Mouse (Mus musculus): ENCODE results near the gene Nr4a1. TPM values are rescaled to one million over a fixed set of nuclear protein-coding genes. Genes with fewer than 3 reads are reported as not detected.

Gene Nr4a1
- total RNA-seq, 2 experiments from 2014 or later = 52.2 to 90.7 TPM

GRCm38 (mm10) chr15:101256463-101257206, 2.6 kb downstream of the Nr4a1 start:
- DNase-seq = no peak

DNA sequence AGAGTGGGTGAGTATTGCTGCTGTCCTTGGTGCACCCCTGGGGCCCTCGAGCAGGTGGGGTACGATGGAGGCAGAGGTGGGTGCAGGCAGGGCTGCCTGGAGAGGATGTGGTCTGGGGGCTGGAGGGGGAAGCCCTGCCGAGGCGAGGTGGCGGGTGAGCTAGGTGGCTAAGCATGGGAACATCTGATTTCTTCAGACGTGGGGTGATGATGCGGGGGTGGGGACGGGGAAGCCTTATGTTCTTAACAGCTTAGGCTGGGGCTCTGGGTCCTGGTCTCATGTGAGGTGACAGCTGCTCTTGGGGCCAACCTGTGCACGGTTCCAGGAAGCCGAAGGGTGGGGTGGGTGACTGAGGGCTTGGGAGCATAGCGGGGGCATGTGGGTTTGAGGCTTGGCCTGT, 4.4 kb downstream of the Nr4a1 start:
- peak; percentile 40 for DNase-seq

DNA sequence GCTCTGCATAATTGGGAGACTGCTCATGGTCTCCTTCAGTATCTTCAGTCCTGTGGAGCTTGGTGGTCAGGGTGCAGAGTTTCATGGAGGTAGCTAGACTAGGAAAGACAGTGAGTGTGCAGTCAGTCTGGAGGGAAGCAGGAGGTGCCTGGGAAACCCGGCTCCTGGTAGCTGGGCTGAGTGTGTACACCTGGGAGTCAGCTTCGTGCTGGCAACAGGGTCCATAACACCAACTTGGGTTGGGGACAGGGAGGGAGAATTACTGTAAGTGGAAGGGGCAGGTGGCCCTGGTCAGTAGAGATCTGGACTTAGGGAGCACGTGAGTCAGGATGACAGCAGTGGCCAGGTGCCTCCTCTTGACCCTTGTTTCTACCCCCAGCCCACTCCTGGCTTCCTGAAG, 5.9 kb downstream of the Nr4a1 start:
- no peak for DNase-seq

DNA sequence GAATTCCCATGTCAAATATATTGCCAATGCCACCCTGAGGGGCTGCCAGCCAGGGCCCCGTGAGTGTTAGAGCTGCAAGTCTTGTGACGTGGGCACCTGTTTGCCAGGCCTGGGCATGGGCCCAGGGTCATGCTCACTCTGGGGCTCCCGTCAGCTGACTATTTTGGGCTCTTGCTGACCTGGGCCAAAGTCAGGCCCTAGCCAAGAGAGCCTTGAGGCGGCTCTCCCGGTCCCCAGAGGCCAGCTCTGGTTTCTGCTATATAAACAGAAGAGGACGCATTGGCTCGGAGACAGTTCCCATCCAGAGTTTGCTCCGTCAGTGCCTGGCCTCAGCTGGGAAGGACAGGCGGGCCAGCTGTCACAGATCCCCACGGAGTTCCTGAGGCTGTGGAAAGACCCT, 6.3 kb downstream of the Nr4a1 start:
- DNase-seq = peak; percentile 95

GRCm38 (mm10) chr15:101260874-101261622, 7.0 kb downstream of the Nr4a1 start:
- DNase-seq = no peak

- DNase-seq = peak; percentile 56
These were observed 8.4 kb downstream of the Nr4a1 start for GRCm38 (mm10) chr15:101262502-101262901.

DNA sequence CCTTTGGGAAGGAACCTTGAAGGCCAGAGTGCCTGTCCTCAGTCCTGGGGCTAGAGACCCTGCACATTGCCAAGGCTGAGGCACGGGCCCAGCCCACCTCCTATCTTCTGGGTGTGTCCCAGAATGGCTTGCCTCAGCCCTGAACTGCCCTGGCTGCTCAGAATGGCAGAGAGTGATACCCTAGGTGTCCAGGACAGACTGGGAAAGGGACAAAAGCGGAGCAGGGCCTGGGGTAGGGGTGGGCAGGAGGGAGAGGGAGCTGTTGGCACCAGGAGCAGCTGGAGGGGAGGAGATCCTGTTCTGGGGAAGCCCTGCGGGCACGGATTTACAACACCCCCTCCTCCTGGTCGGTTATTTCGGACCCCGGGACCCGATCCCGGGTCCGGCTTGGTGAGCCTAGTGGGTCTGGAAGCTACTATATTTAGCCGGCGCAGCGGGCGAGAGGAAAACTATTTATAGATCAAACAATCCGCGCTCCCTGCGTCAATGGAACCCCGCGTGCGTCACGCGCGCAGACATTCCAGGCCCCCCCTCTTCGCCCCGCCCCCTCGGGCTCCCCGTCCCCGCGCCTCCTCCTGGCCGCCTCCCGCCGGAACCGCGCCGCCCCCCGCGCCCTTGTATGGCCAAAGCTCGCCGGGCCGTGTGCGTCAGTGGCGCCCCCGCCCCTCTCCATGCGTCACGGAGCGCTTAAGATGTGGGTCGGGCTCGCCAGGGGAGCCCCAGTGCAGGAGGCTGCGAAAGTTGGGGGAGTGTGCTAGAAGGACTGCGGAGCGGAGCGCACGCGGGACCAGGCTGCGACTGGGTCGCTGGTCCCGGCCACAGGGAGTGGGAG, 12.3 kb downstream of the Nr4a1 start:
- DNase-seq = peak; percentile 97

DNA sequence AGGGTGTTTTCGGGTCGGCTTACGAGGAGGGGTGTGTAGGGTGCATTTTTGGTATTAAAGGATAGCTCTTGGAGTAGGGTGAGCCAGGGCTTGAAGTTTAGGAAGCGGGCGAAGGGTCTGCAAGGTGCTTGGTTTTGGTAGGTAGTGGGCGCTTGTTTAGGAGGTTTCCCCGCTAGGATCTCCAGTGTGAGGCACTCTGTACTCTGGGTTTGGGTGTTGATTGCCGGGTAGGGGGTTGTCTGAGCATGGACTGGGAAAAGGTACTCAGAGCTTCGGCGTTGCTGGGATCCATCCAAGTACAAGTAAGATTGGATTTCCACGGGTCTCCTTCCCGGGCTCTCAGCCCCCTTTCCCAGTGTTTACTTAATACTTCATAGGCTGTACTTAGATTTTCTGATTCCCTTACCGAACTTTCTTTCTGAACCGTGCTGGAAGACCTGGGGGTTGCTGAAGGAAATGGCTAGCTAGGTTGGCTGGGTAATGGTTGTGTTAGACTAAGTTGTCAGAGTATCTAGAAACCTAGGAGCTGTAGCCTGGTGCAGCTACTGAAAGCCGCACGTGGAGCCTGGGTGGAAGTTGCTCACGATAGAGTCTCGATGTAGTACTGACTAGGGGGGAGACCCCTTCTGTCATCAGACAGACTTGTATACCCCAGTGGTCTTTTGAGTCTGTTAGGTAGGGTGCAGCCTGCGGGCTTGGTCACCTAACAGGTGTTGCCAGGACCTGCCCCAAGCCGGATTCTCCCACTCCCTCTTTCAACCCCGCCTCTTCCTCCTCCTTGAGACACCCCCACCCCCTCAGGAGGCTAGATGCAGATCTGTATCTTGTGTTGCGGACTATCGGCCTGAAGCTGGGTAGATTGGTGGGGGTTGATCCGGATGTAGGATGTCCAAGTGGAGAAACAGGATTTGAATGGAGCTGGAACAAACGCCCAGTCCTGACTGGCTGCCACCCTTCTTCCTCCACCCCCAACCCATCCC, 13.3 kb downstream of the Nr4a1 start:
- no peak for DNase-seq

DNA sequence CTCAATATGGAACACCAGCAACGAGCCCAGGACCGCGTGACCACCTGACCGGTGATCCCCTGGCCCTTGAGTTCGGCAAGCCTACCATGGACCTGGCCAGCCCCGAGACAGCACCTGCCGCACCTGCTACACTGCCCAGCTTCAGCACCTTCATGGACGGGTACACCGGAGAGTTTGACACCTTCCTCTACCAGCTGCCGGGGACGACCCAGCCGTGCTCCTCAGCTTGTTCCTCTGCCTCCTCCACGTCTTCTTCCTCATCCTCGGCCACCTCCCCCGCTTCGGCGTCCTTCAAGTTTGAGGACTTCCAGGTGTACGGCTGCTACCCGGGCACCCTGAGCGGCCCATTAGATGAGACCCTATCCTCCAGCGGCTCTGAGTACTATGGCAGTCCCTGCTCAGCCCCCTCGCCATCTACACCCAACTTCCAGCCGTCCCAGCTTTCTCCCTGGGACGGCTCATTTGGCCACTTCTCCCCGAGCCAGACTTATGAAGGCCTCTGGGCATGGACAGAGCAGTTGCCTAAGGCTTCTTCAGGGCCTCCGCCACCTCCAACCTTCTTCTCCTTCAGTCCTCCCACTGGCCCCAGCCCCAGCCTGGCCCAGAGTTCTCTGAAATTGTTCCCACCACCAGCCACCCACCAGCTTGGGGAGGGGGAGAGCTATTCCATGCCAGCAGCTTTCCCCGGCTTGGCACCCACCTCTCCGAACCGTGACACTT, 16.2 kb downstream of the Nr4a1 start:
- no peak for DNase-seq

DNA sequence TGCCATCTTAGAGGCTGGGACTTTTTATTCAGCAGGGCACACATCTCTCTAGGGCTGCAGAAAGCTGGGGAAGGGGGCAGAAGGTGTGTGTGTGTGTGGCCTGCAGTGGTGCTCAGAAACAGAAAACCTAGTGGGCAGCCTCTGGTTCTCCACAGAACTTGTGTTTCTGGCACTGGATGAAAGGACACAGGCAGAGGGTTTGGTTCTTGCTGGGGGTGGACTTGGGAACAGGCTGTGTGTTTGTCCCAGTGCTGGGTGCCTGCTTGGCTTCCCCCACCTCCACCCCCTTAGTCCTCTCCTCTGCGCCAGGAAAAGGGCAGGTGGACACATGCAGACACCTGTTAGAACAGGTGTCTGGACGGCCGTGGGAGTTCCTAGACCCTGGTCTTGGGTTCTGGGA, 17.0 kb downstream of the Nr4a1 start:
- DNase-seq = no peak

GRCm38 (mm10) chr15:101271513-101271912, 17.4 kb downstream of the Nr4a1 start:
- no peak for DNase-seq

DNA sequence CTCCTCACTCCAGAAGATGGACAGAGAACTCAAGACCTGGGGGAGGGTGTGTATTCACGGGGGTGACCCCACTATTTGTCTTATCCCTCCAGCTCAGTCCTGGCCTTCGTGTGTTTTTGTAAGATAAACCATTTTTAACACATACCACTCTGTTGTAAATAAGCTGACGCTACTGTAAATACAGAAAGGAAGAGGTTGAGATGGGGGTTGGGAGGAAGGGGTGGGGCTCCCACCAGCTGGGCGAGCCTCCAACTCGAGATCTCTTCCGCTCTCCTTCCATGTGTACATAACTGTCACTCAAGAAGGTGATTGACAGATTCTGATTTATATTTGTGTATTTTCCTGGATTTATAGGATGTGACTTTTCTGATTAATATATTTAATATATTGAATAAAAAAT, 20.3 kb downstream of the Nr4a1 start:
- DNase-seq = no peak

DNA sequence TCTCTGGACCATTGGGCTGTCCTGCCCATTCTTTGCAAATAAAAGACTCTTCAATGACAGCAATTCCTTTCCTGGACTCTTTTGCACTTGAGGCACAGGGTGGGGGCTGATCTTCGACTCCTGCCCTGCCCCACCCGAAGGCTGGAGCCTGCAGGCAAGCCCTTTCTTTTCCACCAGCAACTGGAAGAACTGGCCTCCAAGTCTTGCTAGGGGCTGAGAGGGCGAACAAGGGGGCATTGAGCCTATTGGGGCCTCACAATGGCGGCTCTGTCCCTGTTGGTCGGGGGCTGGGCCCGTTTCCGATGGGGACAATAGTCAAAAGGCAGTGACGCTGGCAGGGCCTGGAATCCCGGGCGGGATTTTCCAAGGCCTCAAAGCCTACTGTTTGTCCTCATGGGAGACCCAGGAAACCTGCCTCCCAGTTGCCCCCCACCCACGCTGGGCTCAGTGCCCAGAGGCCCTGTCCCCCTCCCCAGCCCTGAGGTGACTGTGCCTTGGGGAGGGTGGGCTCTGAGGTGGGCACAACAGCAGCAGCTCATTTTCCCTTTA, 23.4 kb downstream of the Nr4a1 start:
- DNase-seq = no peak

- peak; percentile 75 for DNase-seq
These were observed 24.5 kb downstream of the Nr4a1 start for GRCm38 (mm10) chr15:101278589-101278988.

DNA sequence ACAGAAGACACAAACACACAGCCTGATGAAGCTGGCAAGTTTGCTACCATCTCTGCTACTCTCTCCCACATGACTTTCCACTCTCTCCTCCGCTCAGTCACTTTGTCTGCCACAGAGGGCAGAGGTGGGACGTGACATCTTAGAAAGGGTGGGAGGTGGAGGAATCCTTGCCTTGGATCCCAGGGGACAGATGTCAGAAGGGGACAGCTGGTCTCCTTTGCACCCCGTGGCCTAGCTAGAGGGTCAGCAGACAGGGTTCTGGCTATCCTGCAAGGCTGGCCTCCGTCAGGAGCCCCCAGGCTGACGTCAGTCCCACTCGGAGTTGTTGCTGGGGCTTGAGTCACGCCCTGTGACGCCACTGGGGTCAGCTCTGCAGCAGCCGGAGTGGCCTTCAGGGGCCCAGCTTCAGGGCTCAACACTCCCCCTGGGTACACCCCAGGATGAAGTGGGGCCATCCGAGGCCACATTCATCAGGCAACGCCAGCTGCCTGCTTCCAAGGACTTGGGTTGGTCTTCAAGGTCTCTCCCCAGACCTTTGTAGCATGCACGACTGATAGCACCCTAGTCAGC, 25.4 kb downstream of the Nr4a1 start:
- peak; percentile 51 for DNase-seq

DNA sequence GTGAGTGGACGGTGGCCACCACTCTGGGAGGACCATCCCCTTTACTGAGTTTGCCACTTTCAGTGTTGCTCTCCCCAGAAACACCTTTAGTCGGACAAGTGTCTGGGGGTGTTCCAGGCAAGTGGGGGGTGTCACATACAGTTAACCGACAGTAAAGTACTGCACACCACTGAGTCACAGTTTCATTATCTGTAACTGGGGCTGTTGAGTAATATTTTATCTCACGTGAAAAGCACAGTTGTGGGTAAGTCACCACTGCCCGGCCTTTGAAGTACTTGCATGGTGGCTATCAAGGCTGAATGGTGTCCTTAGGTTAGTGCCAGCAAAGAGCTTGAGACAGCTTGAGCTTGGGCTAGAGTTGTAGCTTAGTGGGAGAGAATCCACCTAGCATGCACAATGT, 28.4 kb downstream of the Nr4a1 start:
- DNase-seq = no peak

- DNase-seq = no peak
These were observed 29.3 kb downstream of the Nr4a1 start for GRCm38 (mm10) chr15:101283183-101283910.

GRCm38 (mm10) chr15:101283911-101284750, 30.1 kb downstream of the Nr4a1 start, which contains the start of gene Atg101:
Gene Atg101 (plus strand): TSS chr15:101284272.
- DNase-seq = peak; percentile 88
